Mouse (Mus musculus) ES-E14 (cell line): ENCODE measurements around the gene Clspn. TPM values are rescaled to one million over a fixed set of nuclear protein-coding genes. Genes with fewer than 3 reads are reported as not detected.

Experiments used
- DNase-seq: peaks from one replicate; pipeline ENCODE4 v3.0.0-alpha.2; 2013; ENCODE audit warnings: low read depth, low spot score
- H3K27ac ChIP-seq: 2 replicates; pipeline ENCODE4 v1.5.1; 2012; ENCODE audit warnings: low read depth, mild to moderate bottlenecking, low read length, moderate library complexity, mixed read lengths; ENCODE audit not compliant: poor library complexity, insufficient read depth, severe bottlenecking
- H3K36me3 ChIP-seq: 2 replicates; pipeline ENCODE4 v1.6.1; 2012; ENCODE audit warnings: mild to moderate bottlenecking, low read length, moderate library complexity, mixed read lengths; ENCODE audit not compliant: control insufficient read depth, poor library complexity, insufficient read depth, severe bottlenecking
- H3K4me1 ChIP-seq, 2 experiments: fragments of 150-350 bp in 1 of 2; sonication (generic) in 1 of 2; 2 replicates each; pipeline ENCODE4 v1.6.1; 2012; ENCODE audit warnings: low read length in 2 of 2, mild to moderate bottlenecking in 1 of 2, mixed read lengths in 1 of 2; ENCODE audit not compliant: control insufficient read depth in 2 of 2, insufficient read depth in 2 of 2, poor library complexity in 1 of 2
- H3K4me3 ChIP-seq, 2 experiments: fragments of 150-350 bp in 1 of 2; sonication (generic) in 1 of 2; 2 replicates each; pipeline ENCODE4 v1.5.1; 2012; ENCODE audit warnings: low read length in 2 of 2, low read depth in 1 of 2, mild to moderate bottlenecking in 1 of 2, mixed read lengths in 1 of 2; ENCODE audit not compliant: insufficient read depth in 1 of 2, poor library complexity in 1 of 2, severe bottlenecking in 1 of 2
- H3K9ac ChIP-seq: 2 replicates; pipeline ENCODE4 v1.6.1; 2012; ENCODE audit warnings: low read depth, mild to moderate bottlenecking, low read length, mixed read lengths; ENCODE audit not compliant: poor library complexity, insufficient read depth, severe bottlenecking
- H3K9me3 ChIP-seq: fragments of 150-350 bp; sonication (generic); 2 replicates; pipeline ENCODE4 v1.6.1; 2012; ENCODE audit warnings: low read depth, mild to moderate bottlenecking, low read length; ENCODE audit not compliant: control insufficient read depth, insufficient read depth
- CHD2 ChIP-seq: IDR thresholded peaks from 2 replicates; pipeline ENCODE4 v1.6.1; 2014; ENCODE audit warnings: mild to moderate bottlenecking, low read depth, low read length, inconsistent platforms
- HCFC1 ChIP-seq: IDR thresholded peaks from 2 replicates; pipeline ENCODE4 v1.6.1; 2012; ENCODE audit warnings: low read length, inconsistent platforms, borderline replicate concordance; ENCODE audit not compliant: insufficient read depth
- MAFK ChIP-seq: IDR thresholded peaks from 2 replicates; pipeline ENCODE4 v1.6.1; 2014; ENCODE audit warnings: mild to moderate bottlenecking, low read depth, low read length, inconsistent platforms; ENCODE audit not compliant: insufficient read depth
- ZC3H11A ChIP-seq: IDR thresholded peaks from 2 replicates; pipeline ENCODE4 v1.6.1; 2012; ENCODE audit warnings: low read depth, mild to moderate bottlenecking, inconsistent platforms, low read length, borderline replicate concordance
- ZNF384 ChIP-seq: IDR thresholded peaks from 2 replicates; pipeline ENCODE4 v1.6.1; 2012; ENCODE audit warnings: low read depth, low read length, inconsistent platforms
- in situ Hi-C, 2 experiments: fragments of 600-800 bp; cut with MboI; formaldehyde crosslinking; loops; one replicate each; pipeline ENCODE4 v1.15.1; 2025; ENCODE audit warnings: low sequenced_read_pairs in 2 of 2, inconsistent platforms in 1 of 2; ENCODE audit not compliant: unreplicated experiment in 2 of 2
- total RNA-seq: library from RNA; depleted of rRNA; stranded (reverse); fragments of 300-350 nt; gene quantifications from 2 replicates; pipeline ENCODE4 v1.2.3, GENCODE M21; 2012; rRNA removed

Clspn gene
- total RNA-seq = 22.0 and 26.2 TPM in 2 replicates

GRCm38 (mm10) chr4:126556809-126557711, at the start of gene Clspn:
Clspn (plus strand) TSS chr4:126556935.
- Histone ChIP-seq H3K36me3 (peaks cover 7% of the 10 kb centered on the region), H3K27ac (no peak within 1 kb of the TSS), H3K4me3 (peak within 1 kb of the TSS; percentile 82 to 100), H3K9me3 (no peaks in the 10 kb centered on the region), H3K9ac (peak within 1 kb of the TSS; percentile 84), H3K4me1 (no peaks in the 10 kb centered on the region)
- in situ Hi-C loops = no loop called here
- DNase-seq = peak; percentile 85
- TF ChIP-seq ZNF384 = peak; percentile 97
- TF ChIP-seq ZC3H11A = no peak
- TF ChIP-seq HCFC1 = peak; percentile 87

GRCm38 (mm10) chr4:126508110-126508899, 48.4 kb upstream of the Clspn start:
- Histone ChIP-seq H3K9ac (no peak overlapping the region), H3K27ac (no peak overlapping the region), H3K9me3 (no peaks in the 10 kb centered on the region), H3K4me3 (no peak overlapping the region), H3K4me1 (no peaks in the 10 kb centered on the region), H3K36me3 (no peaks in the 10 kb centered on the region)
- in situ Hi-C loops = no loop called here
- TF ChIP-seq ZNF384 = no peak
- no peak for TF ChIP-seq HCFC1
- no peak for TF ChIP-seq MAFK
- TF ChIP-seq ZC3H11A = no peak
- DNase-seq = no peak

- H3K4me1 ChIP-seq = no peaks in the 10 kb centered on the region
- no peak overlapping the region for H3K4me3 ChIP-seq
- DNase-seq = no peak
- no peak overlapping the region for H3K27ac ChIP-seq
- no peak overlapping the region for H3K9ac ChIP-seq
- no peaks in the 10 kb centered on the region for H3K36me3 ChIP-seq
- in situ Hi-C loops = no loop called here
- TF ChIP-seq MAFK (no peak), ZNF384 (no peak), HCFC1 (no peak), ZC3H11A (no peak), CHD2 (no peak)
- H3K9me3 ChIP-seq = no peaks in the 10 kb centered on the region
These were observed 47.7 kb upstream of the Clspn start for GRCm38 (mm10) chr4:126509072-126509471.

- Histone ChIP-seq H3K4me1 (no peaks in the 10 kb centered on the region), H3K36me3 (no peaks in the 10 kb centered on the region), H3K4me3 (no peak overlapping the region), H3K9me3 (no peaks in the 10 kb centered on the region), H3K27ac (no peak overlapping the region), H3K9ac (no peak overlapping the region)
- TF ChIP-seq ZNF384 (no peak), ZC3H11A (no peak), MAFK (no peak), CHD2 (no peak), HCFC1 (no peak)
- DNase-seq = no peak
- in situ Hi-C loops = no loop called here
These were observed 45.7 kb upstream of the Clspn start for GRCm38 (mm10) chr4:126511013-126511412.
